Mouse (Mus musculus) brain, embryonic 14.5 days (tissue): ENCODE data around the gene Dpagt1.

ENCODE experiments used
- CTCF ChIP-seq: fragments of 200-500 bp; IDR thresholded peaks from 2 replicates; pipeline ENCODE4 v1.5.1; 2012; ENCODE audit warnings: inconsistent platforms, mild to moderate bottlenecking, moderate library complexity, borderline replicate concordance; ENCODE audit not compliant: insufficient read depth, insufficient read length; ENCODE audit errors: extremely low read depth
- POLR2A ChIP-seq: fragments of 200-500 bp; IDR thresholded peaks from 2 replicates; pipeline ENCODE4 v1.6.1; 2012; ENCODE audit warnings: mild to moderate bottlenecking, inconsistent platforms, borderline replicate concordance; ENCODE audit not compliant: poor library complexity, insufficient read depth, insufficient read length, severe bottlenecking; ENCODE audit errors: extremely low read depth

DNA sequence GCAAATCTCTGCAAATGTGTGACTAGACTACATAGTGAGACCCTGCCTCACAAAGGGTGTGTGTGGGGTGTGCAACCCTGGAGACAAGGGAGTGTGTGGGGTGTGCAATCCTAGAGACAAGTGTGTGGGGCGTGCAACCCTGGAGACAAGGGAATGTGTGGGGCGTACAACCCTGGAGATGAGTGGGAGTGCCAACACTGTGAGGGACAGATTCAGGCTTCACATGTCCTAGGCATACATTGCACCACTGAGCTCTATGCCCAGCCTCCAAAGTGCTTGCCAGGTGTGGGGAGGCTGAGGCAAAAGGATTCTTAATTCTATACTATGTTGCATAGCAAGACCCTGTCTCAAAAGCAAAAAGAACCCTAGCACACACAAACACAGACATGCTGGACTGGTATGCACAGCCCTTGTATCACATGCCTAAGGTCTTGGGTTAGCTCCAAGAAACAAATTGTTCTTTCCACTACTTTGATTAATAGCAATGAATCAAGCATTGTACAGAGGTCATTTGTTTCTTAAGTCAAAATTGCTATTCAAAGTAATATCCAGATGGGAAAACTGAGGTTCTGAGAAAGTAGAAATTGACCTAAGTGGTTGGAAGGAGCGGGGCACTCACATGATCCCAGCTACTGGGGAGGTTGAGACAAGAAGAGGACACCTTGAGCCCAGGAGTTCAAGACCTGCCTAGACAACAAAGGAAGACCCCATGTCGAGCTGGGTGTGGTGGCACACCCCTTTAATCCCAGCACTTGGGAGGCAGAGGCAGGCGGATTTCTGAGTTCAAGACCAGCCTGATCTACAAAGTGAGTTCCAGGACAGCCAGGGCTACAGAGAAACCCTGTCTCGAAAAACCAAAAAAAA lies 20.0 kb downstream of the Dpagt1 start:
- TF ChIP-seq POLR2A, result no peak
- TF ChIP-seq CTCF, result no peak
